Mouse (Mus musculus) intestine, embryonic 14.5 days (tissue): ENCODE results near the gene Erg. TPM values are rescaled to one million over a fixed set of nuclear protein-coding genes. Genes with fewer than 3 reads are reported as not detected.

Experiments used
- ATAC-seq: fragments of 200-750 bp; cut with Nextera tagmentation; replicated peaks from 2 replicates; pipeline ENCODE4 v1.8.0; 2017; ENCODE audit warnings: low read depth, moderate number of reproducible peaks, moderate TSS enrichment, moderate library complexity; ENCODE audit not compliant: low FRiP score, low TSS enrichment
- DNase-seq: peaks from one replicate; pipeline ENCODE4 v3.0.0-alpha.2; 2018; ENCODE audit warnings: low spot score
- H3K27ac ChIP-seq: fragments of 300-500 bp; sonication (generic); 2 replicates; pipeline ENCODE4 v1.5.1; 2014; ENCODE audit warnings: low read depth, mild to moderate bottlenecking, control low read depth
- H3K27me3 ChIP-seq: fragments of 300-500 bp; sonication (generic); replicated peaks from 2 replicates; pipeline ENCODE4 v1.6.1; 2014; ENCODE audit warnings: low read length, control low read depth; ENCODE audit not compliant: control insufficient read depth, insufficient read depth
- H3K36me3 ChIP-seq: fragments of 300-500 bp; sonication (generic); 2 replicates; pipeline ENCODE4 v1.6.1; 2014; ENCODE audit warnings: low read length, control low read depth; ENCODE audit not compliant: control insufficient read depth, insufficient read depth
- H3K4me1 ChIP-seq: fragments of 300-500 bp; sonication (generic); replicated peaks from 2 replicates; pipeline ENCODE4 v1.6.1; 2014; ENCODE audit warnings: low read length, control low read depth, mixed read lengths; ENCODE audit not compliant: control insufficient read depth, insufficient read depth
- H3K4me2 ChIP-seq: fragments of 300-500 bp; sonication (generic); 2 replicates; pipeline ENCODE4 v1.6.1; 2014; ENCODE audit warnings: low read length
- H3K4me3 ChIP-seq: fragments of 300-500 bp; sonication (generic); 2 replicates; pipeline ENCODE4 v1.5.1; 2014; ENCODE audit warnings: low read depth, low read length, control low read depth, mixed read lengths
- H3K9ac ChIP-seq: fragments of 300-500 bp; sonication (generic); 2 replicates; pipeline ENCODE4 v1.6.1; 2014; ENCODE audit warnings: mild to moderate bottlenecking, low read length
- H3K9me3 ChIP-seq: fragments of 300-500 bp; sonication (generic); 2 replicates; pipeline ENCODE4 v1.6.1; 2016; ENCODE audit warnings: low read length, control low read depth; ENCODE audit not compliant: control insufficient read depth
- WGBS: fragments of 180-500 bp; shearing (Covaris S2); extraction: QIAGEN DNeasy Blood & Tissue Kit; methylation state at CpG from one replicate; pipeline ENCODE4 v1.1.7; 2014; 5-methylcytosine and 5-hydroxymethylcytosine counted together
- polyA plus RNA-seq: library from polyadenylated mRNA; unstranded; fragments of >200 nt; fragmentation: Nextera tagmentation; extraction: Ambion mirVana; gene quantifications from 2 replicates; pipeline ENCODE4 v1.2.1, GENCODE M21; 2014

The Erg gene
- polyA plus RNA-seq, 1 experiment from 2014 or later: 2.8 TPM

DNA sequence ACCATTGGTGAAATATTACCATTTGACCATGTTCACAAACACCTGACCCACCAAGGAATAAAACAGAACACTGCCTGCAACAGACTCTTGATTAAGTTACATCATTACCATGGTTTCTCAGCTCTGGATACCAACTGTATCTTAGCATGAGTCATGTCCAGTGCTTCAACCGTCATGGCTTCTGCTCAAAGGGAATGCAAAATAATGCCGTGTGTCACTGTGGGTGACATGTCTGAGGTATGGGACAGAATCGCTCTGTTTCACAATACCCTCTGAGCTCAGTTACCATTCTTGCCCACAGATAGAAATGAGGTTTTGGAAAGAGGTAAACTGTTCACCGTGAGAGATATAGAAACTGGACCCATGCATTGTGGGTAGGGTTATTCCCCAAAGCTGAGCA, 170.5 kb downstream of the Erg start:
- no peak for ATAC-seq
- H3K36me3 ChIP-seq: no peaks in the 10 kb centered on the region
- H3K27ac ChIP-seq: no peak overlapping the region
- H3K9me3 ChIP-seq: no peaks in the 10 kb centered on the region
- DNase-seq: no peak
- no peak overlapping the region for H3K9ac ChIP-seq
- WGBS: 88% methylated on average over 4 of the region's 4 CpGs
- no peaks in the 10 kb centered on the region for H3K4me1 ChIP-seq
- no peaks in the 10 kb centered on the region for H3K27me3 ChIP-seq
- H3K4me2 ChIP-seq: no peak overlapping the region
- H3K4me3 ChIP-seq: no peak overlapping the region

DNA sequence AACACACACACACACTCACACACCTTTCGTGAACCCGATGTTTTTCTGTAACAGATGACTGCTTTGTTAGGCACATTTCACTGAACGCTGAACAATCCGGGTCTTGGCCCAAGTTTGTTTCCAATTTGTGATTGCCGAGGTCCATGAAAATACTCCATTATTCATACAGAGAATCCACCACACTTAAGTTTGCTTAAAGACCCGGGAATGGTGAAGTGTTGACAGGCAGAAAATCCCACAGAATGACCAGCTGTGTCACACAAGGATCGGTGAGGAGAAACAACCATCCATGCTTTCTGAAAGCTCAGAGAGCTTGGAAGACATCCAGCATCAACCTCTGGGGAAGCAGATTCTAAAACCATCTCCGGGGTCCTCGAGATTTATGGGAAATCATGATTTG, 171.0 kb downstream of the Erg start:
- WGBS: 73% methylated on average over 9 of the region's 9 CpGs
- H3K27ac ChIP-seq: no peak overlapping the region
- no peaks in the 10 kb centered on the region for H3K9me3 ChIP-seq
- no peaks in the 10 kb centered on the region for H3K36me3 ChIP-seq
- no peak overlapping the region for H3K4me2 ChIP-seq
- ATAC-seq (no peak), DNase-seq (no peak)
- H3K4me1 ChIP-seq: no peaks in the 10 kb centered on the region
- no peaks in the 10 kb centered on the region for H3K27me3 ChIP-seq
- no peak overlapping the region for H3K4me3 ChIP-seq
- H3K9ac ChIP-seq: no peak overlapping the region

DNA sequence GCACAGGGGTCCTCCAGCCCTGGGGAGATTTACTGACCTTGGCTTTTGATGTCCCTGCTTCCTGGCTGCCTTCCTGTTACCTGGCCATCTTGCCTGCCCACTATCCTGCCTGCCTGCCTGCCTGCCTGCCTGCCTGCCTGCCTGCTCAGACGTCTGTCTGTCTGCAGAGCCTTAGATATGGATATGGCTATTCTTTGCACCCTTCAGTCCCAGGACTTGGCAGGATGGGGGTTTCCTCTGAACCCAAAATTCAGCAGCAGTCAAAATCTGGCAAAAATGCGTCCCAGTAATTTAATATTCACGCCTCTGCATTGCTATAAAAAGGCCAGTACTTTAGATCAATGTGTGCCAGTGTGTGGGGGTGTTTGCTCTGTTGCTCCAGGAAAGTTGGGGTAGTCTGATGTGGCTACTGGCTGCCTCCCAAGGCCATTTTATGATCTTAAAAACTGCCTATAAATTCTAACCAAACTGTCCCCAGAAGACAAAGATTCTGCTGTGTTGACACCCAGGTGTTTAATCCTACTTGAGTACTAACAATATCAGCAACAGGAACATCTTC, 172.9 kb downstream of the Erg start:
- no peak overlapping the region for H3K9ac ChIP-seq
- H3K9me3 ChIP-seq: no peaks in the 10 kb centered on the region
- H3K4me3 ChIP-seq: no peak overlapping the region
- ATAC-seq (no peak), DNase-seq (no peak)
- H3K4me2 ChIP-seq: no peak overlapping the region
- H3K4me1 ChIP-seq: 0 out of 2 replicates have a peak, but pooled peaks cover 3% of the 10 kb centered on the region
- no peaks in the 10 kb centered on the region for H3K27me3 ChIP-seq
- no peak overlapping the region for H3K27ac ChIP-seq
- 61% methylated on average over 3 of the region's 3 CpGs for WGBS
- H3K36me3 ChIP-seq: no peaks in the 10 kb centered on the region

DNA sequence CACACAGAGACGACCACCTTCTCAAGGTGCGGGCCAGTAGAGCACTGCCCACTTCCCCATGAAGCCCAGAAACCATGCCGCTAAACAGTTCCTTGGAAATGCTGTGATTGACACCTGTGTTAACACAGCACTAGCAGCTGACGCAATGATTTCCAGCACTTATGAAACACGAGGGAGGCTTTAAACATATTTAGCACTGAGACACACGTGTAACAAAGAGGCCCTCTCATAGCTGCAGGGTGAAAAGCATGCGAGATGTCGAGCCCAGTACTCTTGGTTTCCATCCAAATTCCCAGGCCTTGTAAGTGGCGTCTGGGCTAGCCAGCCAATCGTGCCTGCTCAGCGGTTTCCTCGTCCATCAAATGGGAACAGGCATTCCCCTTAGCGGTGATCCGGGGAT, 178.3 kb downstream of the Erg start:
- WGBS: 48% methylated on average over 14 of the region's 14 CpGs
- Histone ChIP-seq H3K9ac (no peak overlapping the region), H3K9me3 (no peaks in the 10 kb centered on the region), H3K4me1 (peaks cover 3% of the 10 kb centered on the region; the same call in 1 of the 2 replicates), H3K4me2 (no peak overlapping the region), H3K27me3 (no peaks in the 10 kb centered on the region), H3K4me3 (no peak overlapping the region), H3K36me3 (no peaks in the 10 kb centered on the region), H3K27ac (no peak overlapping the region)
- peak; percentile 54 for DNase-seq
- ATAC-seq: no peak

DNA sequence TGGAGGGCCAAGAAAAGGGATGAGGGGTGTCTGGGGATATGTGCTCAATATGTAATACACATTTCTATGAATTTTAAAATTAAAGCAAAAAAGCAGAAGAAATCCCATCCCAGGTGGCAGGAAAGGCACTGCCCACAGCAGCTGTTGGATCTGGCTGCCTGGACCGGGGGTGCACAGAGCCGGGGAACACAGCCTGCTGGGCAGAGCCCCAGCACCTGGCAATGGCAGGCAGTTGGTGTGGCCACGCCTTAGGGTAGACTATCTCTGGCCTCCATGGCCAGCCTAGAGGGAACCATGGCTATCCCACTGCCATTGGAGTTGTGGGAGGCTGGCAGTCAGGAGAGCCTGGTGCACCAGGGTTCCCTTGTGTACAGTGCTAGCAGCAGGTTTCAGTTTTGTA, 180.9 kb downstream of the Erg start:
- H3K4me2 ChIP-seq: no peak overlapping the region
- no peak overlapping the region for H3K27ac ChIP-seq
- H3K36me3 ChIP-seq: no peaks in the 10 kb centered on the region
- DNase-seq (no peak), ATAC-seq (no peak)
- WGBS: 85% methylated on average over 3 of the region's 3 CpGs
- H3K4me1 ChIP-seq: peaks cover 3% of the 10 kb centered on the region; the same call in 1 of the 2 replicates
- no peak overlapping the region for H3K9ac ChIP-seq
- no peaks in the 10 kb centered on the region for H3K9me3 ChIP-seq
- H3K4me3 ChIP-seq: no peak overlapping the region
- no peaks in the 10 kb centered on the region for H3K27me3 ChIP-seq

DNA sequence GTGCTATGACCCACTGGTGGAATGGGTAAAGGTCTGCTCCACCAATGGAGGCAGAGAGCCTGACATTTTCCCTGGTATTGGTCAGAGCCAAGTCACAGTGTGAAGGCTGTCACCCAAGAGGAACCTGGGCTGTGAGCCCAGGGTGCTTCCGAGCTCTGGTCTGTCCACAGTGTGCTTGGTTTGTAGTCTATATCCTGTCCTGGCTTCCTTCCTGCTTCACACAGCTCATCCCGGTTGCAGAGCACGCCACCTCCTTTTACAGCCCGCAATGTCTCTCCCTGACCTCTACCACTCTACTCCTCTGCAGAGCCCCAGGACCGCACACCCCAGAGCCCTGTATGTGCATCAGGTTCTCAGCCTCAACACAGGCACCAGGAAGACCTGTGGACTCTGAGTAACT, 182.9 kb downstream of the Erg start:
- no peak overlapping the region for H3K4me2 ChIP-seq
- H3K9ac ChIP-seq: no peak overlapping the region
- ATAC-seq: no peak
- H3K27ac ChIP-seq: no peak overlapping the region
- no peak overlapping the region for H3K4me3 ChIP-seq
- DNase-seq: no peak
- H3K27me3 ChIP-seq: no peaks in the 10 kb centered on the region
- WGBS: 79% methylated on average over 5 of the region's 5 CpGs
- peaks cover 3% of the 10 kb centered on the region; the same call in 1 of the 2 replicates for H3K4me1 ChIP-seq
- H3K36me3 ChIP-seq: no peaks in the 10 kb centered on the region
- H3K9me3 ChIP-seq: no peaks in the 10 kb centered on the region

DNA sequence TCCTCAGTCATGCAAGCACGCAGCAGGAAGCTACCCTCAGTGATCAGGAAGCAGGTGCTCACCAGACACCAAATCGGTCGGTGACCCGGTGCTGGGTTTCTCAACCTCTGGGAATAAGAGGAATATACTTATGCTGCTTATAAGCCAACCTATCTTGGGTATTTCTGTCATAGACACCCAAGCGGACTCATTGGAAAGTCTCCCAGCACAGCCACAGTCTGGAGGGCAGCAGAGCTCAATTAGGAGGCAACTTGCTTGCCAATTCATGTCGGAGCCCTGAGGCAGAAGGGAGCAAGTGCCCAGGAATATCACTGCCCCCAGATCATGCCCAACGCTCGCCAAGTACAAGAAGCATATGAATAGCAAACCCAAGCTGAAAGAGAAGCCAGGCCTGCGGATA, 184.5 kb downstream of the Erg start:
- no peaks in the 10 kb centered on the region for H3K27me3 ChIP-seq
- 84% methylated on average over 9 of the region's 9 CpGs for WGBS
- H3K4me2 ChIP-seq: no peak overlapping the region
- H3K27ac ChIP-seq: no peak overlapping the region
- H3K36me3 ChIP-seq: no peaks in the 10 kb centered on the region
- ATAC-seq (no peak), DNase-seq (no peak)
- H3K9ac ChIP-seq: no peak overlapping the region
- H3K4me3 ChIP-seq: no peak overlapping the region
- H3K4me1 ChIP-seq: 0 out of 2 replicates have a peak, but pooled peaks cover 3% of the 10 kb centered on the region
- H3K9me3 ChIP-seq: no peaks in the 10 kb centered on the region

DNA sequence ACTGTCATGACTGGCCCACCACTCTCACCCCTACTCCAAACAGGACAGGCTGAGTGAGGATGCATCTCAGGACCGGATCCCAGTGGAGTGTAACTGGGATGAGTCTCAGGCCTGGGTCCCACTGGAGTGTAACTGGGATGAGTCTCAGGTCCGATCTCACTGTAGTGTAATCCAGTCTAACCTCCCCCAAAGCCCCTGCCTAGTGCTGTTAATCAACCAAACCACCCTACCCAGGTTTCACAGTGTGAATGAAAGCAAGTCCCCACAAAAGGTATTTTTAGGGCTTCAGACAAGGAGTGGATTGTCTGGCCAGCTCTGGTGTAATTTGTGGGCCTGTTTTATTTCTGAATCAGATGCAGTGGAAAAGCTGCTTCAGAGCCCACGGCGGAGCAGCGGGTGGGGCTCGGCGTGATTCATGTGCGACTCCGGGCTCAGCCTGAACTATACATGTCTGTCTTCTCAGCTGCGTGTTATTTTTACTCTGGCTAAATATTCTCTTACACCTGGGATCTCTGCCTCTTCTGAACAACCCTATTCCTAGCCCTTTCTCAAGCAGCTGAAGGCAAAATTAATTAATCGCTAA, 187.5 kb downstream of the Erg start:
- H3K27ac ChIP-seq: no peak overlapping the region
- WGBS: 51% methylated on average over 11 of the region's 11 CpGs
- no peak overlapping the region for H3K4me3 ChIP-seq

DNA sequence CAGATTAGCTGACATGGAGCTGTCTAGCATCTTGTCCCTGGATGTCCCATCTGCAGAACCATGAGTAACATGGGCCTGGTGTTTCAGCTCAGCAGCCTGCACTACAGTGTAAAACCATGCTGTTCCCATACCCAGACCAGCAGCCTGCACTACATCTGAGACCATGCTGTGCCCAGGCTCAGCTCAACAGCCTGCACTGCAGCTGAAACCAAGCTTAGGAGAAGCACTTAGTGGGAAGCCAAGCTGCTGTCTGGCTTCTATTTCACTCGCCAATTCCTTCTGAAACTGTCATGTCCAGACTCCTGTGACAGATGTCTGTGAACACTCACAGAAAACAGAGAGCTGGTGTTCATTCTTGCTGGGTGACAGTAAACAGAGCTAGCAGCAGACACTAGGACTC, 195.6 kb downstream of the Erg start:
- no peaks in the 10 kb centered on the region for H3K9me3 ChIP-seq
- ATAC-seq (no peak), DNase-seq (no peak)
- no peaks in the 10 kb centered on the region for H3K27me3 ChIP-seq
- no peak overlapping the region for H3K4me2 ChIP-seq
- H3K9ac ChIP-seq: no peak overlapping the region
- H3K27ac ChIP-seq: 0 out of 2 replicates have a peak overlapping the region, but pooled peaks have one; percentile 7
- WGBS: 21% methylated on average over 1 of the region's 1 CpGs
- H3K36me3 ChIP-seq: no peaks in the 10 kb centered on the region
- H3K4me1 ChIP-seq: 0 out of 2 replicates have a peak, but pooled peaks cover 3% of the 10 kb centered on the region
- H3K4me3 ChIP-seq: no peak overlapping the region

More for the DNA sequence above, 187.5 kb downstream of the Erg start:
- ATAC-seq (no peak), DNase-seq (no peak)
- Histone ChIP-seq H3K9ac (no peak overlapping the region), H3K4me2 (no peak overlapping the region), H3K4me1 (0 out of 2 replicates have a peak, but pooled peaks cover 3% of the 10 kb centered on the region), H3K27me3 (no peaks in the 10 kb centered on the region), H3K36me3 (no peaks in the 10 kb centered on the region), H3K9me3 (no peaks in the 10 kb centered on the region)
